Mouse (Mus musculus) liver, adult (tissue): ENCODE measurements around the gene Olfr532.
"Not testable (repeated sequence)": the region's sequence is repeated elsewhere in the genome, so short reads cannot be mapped to it uniquely, and the experiment has no call there.

Experiments
- GATA4 ChIP-seq: IDR thresholded peaks from 2 replicates; pipeline ENCODE4 v1.6.1; 2014; ENCODE audit warnings: mild to moderate bottlenecking, low read length; ENCODE audit not compliant: insufficient replicate concordance

Gene Olfr532

GRCm38 (mm10) chr7:140421539-140421938 is at the start of gene Olfr532:
Gene Olfr532 (minus strand): TSS chr7:140421639.
- no peak for TF ChIP-seq GATA4

DNA sequence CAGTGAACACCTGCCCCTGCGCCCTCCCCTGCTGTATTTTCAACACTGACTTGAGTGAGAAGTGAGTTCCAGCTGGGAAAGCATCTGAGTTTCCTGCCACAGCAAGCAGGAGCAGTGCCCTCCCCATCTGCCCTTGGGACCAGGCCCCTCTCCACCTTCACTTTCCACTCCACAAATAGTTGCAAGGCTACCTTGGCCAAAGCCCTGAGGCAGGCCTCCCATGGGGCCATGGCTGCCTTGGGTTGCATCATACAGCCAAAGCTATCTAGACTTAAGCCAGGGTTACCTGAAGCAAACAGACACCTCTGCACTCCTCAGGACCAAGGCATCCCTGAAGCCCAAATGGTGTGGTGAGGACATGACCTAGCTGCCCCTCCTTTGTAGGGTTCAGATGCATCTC is 41.6 kb upstream of the Olfr532 start, which contains the start of gene Olfr533:
Gene Olfr533, plus strand, starts transcription at position 301 of the 400 bp plus-strand sequence.
- not testable (repeated sequence) for TF ChIP-seq GATA4

- no peak for TF ChIP-seq GATA4
Measured at GRCm38 (mm10) chr7:140443141-140443540, 21.7 kb upstream of the Olfr532 start.

- no peak for TF ChIP-seq GATA4
Measured at GRCm38 (mm10) chr7:140402818-140403217, 18.6 kb downstream of the Olfr532 start, which contains the start of gene Olfr531. Gene Olfr531 (minus strand): TSS chr7:140402918.

- TF ChIP-seq GATA4 = no peak
Measured at GRCm38 (mm10) chr7:140376911-140377310, 44.5 kb downstream of the Olfr532 start.

- no peak for TF ChIP-seq GATA4
Measured at GRCm38 (mm10) chr7:140376231-140376630, 45.2 kb downstream of the Olfr532 start, which contains the start of gene Olfr530. Gene Olfr530 (minus strand): TSS chr7:140376331.

DNA sequence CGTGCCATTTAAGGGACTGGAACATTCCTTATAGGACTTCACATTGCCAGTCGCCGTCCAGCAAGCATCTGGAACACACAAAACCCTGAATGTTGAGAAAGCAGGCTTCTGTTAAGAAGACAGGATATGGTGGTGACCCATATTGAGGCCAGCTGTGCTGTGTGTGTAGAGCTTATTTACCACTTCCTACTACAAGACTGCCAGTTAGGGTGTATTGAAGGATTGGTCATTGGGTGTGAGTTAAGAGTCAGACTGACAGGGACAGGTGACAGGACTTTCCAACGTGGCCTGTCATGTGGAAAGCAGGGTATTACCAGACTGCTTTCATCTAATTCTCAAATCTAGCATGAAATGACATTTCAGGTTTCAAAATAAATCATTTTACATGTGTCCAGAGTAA is 47.1 kb downstream of the Olfr532 start:
- TF ChIP-seq GATA4 = no peak
